Mouse (Mus musculus) frontal cortex, postnatal 10 days (tissue): Measurements from ENCODE around the gene Cmc4.

Experiments
- DNase-seq, 2 experiments: peaks; one replicate each; pipeline ENCODE4 v3.0.0; 2022; ENCODE audit warnings: low spot score in 2 of 2, mixed read lengths in 1 of 2

Gene Cmc4

DNA sequence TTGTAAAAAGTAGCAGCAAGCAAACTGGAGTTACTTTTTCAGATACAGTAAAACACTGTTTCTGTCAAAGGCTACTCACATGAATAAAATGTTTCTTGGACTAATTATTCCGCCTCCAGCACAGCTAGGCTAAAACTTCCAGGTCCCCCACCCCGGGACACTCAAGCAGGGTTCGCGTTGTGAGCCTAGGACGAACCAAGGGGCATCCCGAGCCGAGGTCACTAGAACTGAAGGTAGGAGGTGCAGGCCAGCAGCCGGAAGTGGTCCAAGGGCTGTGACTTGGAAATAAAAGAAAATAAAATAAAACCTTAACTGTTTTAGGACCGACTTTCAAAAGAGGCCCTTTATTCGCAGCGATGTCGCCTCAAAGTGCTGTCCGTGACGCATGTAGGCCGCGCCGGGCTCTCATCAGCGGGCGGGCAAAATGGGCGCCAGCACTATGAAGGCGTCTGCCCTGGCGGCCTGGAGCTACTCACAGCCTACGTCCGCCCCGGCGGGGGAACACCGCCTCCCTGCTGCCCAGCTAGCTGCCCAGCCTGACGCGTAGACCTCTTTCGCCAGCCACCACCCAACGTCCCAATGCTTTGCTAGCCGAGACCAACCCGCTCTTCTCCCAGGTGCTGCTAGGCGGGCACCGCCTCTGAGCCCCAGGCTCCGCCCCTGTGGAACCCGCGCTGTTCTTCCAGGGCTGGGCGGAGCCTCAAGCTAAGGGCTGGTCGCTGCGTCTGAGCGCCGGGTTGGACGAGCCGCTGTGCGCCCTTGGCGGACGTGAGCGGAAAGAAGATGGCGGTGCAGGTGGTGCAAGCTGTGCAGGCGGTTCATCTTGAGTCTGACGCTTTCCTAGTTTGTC, at the start of gene Cmc4, which contains the start of the genes Mtcp1 and Brcc3:
Gene Cmc4, minus strand, starts transcription at position 649 of the 850 bp plus-strand sequence.
Gene Mtcp1, minus strand, starts transcription at position 653 of the 850 bp plus-strand sequence.
Gene Brcc3, plus strand, starts transcription at position 693 of the 850 bp plus-strand sequence.
- peak; percentile 80 to 83 for DNase-seq

DNA sequence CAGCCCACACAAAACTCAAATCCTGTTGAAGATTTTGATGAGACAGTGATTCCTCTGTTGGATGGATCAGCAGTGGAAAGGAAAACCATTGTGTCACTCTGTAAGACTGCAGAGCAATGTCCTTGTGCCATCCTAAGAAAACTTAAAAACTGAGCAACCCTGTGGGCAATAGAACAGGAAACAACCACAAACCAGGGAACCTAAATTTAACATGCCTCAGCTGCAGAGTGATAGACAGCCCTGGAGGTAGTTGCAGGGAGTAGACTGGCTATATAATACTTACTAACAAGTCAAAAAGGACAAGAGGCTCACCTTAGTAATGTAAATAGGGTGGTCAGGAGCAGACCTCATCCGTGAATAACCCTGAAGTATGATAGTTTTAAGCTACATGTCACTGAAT, 38.2 kb upstream of the Cmc4 start:
- DNase-seq: no peak

DNA sequence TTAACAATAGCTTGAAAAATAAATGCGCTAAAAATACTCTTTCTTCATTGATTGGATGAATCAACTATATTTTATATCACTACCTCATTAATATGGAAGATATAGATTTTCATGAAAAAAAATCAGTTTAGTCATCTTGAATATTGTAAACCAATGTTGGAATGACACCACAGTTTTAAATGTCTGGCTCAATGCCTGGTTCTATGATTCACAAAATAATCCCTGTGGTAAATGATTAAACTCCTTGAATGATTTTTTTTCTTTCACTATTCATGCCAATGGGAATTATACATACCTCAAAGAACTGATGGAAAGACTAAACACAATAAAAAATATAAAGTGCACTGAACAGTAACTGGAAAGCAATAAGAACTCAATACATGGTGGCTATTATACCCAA, 6.7 kb downstream of the Cmc4 start:
- DNase-seq: no peak

DNA sequence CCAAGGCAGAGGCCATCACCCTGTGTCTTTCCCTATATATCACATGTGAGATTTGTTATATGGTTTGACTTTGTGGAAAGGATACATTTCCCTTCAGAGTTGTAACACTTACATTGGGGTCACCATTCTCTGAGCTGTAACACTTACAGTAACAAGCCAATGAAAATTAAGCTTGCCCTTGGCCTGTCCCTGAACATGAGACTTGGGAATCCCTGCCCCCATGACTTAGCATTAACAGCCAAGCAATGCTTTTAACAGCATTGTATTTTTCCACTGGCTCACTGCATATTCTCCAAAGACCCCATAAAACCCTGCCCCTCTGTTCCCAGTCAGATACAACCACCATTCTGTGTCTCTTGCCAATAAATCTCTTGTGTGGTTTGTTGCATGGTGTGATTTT, 13.0 kb downstream of the Cmc4 start:
- no peak for DNase-seq

DNA sequence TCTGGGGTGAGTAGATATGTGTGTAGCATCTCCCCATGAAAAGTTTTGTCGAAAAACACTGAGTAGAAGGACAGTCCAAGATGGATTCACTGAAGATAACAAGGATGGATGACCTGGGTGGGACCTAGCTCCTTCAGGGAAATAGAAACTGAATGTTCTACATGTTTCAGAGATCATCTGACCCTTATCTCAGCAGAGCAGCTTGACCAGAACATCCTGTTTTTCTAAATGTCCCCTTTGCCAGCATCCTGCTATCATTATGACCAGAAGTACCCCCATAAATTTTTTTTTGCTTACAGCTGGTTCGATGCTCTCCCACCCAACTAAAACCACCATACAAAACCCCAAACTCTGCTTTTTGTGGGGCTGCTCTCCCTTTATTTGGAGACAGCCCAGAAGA, 13.7 kb downstream of the Cmc4 start:
- DNase-seq: no peak

DNA sequence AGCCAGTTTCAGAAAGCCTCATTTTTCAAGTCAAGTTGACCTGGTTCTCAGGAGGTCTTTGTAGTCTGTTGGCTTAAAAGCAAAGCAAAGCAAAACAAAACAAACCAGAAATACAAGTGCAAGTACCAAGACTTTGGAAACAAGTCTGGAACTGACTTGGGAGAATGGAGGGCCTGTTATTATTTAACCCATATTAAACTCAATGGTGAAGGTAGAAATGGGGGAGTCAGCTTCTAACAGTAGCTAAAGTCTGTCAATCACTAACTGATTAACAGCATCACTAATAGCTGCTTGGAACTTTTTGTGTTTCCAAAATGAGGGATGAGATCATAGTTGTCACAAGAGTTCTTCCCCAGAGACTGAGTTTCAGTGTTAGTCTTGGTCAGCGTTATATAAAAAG, 16.9 kb downstream of the Cmc4 start:
- DNase-seq: no peak

DNA sequence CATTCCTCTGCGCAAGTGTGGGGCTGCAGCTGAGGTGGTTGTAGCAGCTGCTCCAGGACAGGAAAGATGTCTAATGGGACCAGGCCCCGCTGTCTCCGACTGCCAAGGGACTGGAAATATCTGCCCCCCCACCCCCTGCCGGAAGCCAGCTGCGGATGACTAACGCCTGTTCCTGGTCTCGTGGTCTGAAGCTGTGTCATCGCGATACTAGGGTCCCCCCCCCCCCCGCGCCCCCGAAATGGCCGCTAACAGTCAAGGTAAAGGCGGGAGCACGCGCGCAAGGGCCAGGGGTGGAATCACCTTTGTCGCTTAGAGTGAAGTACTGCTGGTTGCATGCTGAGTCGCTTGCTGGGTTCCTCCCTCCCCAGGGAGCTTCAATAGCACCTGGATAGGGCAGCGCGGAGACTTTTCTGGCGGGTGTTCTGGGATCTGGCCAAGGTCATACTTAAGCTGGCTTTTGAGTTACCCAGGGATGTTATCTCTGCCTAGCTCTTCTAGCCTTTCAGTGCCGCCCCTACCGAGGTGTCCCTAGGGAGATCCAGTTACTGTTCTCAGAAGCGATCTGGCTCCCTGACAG, 34.1 kb downstream of the Cmc4 start, which contains the start of the genes Fundc2 and F8:
Gene Fundc2, plus strand, starts transcription at position 205 of the 577 bp plus-strand sequence.
Gene F8, minus strand, starts transcription at position 421 of the 577 bp plus-strand sequence.
- peak; percentile 40 to 77 for DNase-seq

DNA sequence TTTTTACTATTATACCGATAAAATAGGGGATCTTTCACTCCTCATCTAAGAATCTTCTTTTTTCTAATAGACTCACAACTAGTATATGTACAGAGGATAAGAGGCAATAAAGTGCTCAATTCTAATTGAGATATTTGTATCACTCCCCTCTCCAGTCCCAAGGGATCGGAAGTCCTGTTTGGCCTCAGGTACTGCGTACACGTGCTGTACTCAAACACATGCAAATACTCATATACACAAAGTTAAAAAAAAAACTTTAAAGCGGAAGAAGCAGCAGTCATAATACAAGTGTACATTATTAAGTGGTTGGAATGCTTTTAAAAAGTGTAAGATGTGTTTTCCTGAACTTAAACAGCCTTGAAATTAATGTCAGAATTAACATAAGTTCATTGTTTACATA, 34.7 kb downstream of the Cmc4 start:
- no peak for DNase-seq

DNA sequence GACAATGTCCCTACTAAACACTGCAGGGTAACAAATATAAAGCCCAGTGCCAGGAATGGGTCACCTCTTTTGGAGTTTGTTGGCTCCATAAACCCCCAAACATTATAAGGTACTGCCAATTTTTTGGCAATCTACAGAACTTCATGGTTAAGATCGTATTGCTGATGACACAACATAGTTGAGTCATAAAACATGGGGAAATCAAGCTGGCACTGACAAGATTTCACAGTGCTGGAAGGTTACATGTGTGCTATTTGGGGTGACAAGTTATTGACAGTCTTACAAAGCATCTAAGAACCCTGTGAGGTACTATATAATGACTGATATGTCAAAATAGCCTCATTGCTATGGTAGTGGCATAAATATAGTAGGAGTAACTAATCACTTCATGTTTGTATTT, 35.2 kb downstream of the Cmc4 start:
- DNase-seq: no peak

DNA sequence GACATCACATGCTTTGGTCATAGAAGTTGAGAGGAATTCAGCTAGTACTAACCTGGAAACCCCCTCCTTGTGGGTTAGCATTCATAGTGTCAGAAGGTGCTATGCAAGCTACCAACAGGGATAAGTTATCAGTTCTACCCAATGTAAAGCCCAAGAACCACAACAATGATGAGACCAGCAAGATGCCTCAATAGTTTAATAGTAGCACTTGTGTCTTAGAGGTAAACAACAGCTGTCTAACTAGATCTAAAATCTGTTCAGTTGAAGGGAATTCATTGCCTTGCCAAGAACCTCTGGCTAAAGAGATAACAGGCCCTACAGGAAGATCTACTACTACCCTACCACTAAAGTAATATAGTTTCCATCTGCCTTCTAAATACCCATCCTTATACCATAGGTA, 39.6 kb downstream of the Cmc4 start:
- DNase-seq: no peak

DNA sequence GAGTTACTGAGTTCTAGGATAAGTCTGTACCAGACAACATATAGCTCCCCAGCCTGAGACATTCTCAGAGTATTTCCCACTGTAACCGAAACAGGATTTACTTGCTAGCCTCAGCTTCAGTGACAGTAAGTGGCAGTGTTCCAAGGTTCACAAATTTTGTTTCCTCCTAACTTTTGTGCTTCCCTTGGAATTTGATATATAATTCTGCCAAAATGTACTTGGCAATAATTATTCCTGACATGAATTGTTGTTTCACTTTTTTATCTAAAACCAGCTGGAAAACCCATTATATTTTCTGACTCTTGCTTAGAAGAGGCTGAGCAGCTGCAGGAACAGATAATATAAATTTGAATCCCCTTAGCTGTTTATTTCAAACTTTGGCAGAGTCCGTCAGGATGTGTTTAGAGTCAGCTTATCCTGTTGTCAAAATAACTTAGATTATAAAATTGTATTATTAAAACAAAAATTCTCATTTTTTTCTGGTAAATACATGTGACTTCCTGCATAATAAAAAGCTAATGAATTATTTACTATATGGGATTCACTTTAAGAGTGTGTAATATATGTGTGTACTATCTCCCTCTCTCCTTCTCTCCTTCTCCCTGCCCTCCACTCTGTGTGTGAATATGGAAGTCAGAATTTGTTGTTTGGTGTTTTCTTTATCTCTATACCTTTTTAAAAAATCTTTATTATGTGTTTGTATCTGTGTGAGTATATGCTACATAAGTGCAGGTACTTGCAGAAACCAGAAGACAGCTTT, 43.5 kb downstream of the Cmc4 start:
- DNase-seq: no peak

DNA sequence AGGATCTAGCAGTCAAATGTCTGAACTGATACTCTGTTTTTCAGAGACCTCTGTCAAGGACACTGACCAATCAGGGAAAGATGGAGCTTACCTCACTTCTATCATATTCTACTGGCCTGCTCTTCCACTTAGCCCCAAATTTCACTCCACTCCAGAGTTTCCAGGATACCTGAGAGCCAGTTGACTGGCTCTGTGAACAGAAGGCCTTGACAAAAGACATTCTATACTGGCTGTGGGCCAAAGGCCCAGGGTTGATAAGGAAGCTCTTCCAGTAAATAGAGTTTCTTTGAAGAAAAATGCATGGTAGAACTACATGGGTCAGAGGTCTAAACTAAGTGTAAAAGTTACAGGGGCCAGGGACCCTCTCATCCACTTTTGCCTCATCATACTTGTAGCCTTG, 46.2 kb downstream of the Cmc4 start:
- no peak for DNase-seq
